Mouse (Mus musculus) heart, embryonic 13.5 days (tissue): ENCODE results near the gene Mtif2. TPM values are rescaled to one million over a fixed set of nuclear protein-coding genes. Genes with fewer than 3 reads are reported as not detected.
"Not testable (repeated sequence)": the region's sequence is repeated elsewhere in the genome, so short reads cannot be mapped to it uniquely, and the experiment has no call there.

Experiments used
- ATAC-seq: fragments of 200-750 bp; cut with Nextera tagmentation; 2 replicates; pipeline ENCODE4 v1.8.0; 2017; ENCODE audit warnings: moderate TSS enrichment; ENCODE audit not compliant: insufficient number of reproducible peaks, low FRiP score, low TSS enrichment; ENCODE audit errors: extremely low read depth
- H3K27ac ChIP-seq: fragments of 300-500 bp; sonication (generic); replicated peaks from 2 replicates; pipeline ENCODE4 v1.5.1; 2015; ENCODE audit warnings: moderate library complexity, mild to moderate bottlenecking, inconsistent platforms
- H3K27me3 ChIP-seq: fragments of 300-500 bp; sonication (generic); replicated peaks from 2 replicates; pipeline ENCODE4 v1.6.1; 2015; ENCODE audit warnings: mild to moderate bottlenecking, inconsistent platforms
- H3K36me3 ChIP-seq: fragments of 300-500 bp; sonication (generic); 2 replicates; pipeline ENCODE4 v1.6.1; 2015; ENCODE audit warnings: mild to moderate bottlenecking, inconsistent platforms
- H3K4me1 ChIP-seq: fragments of 300-500 bp; sonication (generic); 2 replicates; pipeline ENCODE4 v1.6.1; 2015; ENCODE audit warnings: inconsistent platforms
- H3K4me2 ChIP-seq: fragments of 300-500 bp; sonication (generic); 2 replicates; pipeline ENCODE4 v1.6.1; 2015; ENCODE audit warnings: inconsistent platforms, mild to moderate bottlenecking, moderate library complexity
- H3K4me3 ChIP-seq: fragments of 300-500 bp; sonication (generic); 2 replicates; pipeline ENCODE4 v1.5.1; 2015; ENCODE audit warnings: moderate library complexity, mild to moderate bottlenecking, inconsistent platforms
- H3K9ac ChIP-seq: fragments of 300-500 bp; sonication (generic); 2 replicates; pipeline ENCODE4 v1.6.1; 2015; ENCODE audit warnings: inconsistent platforms, mild to moderate bottlenecking, moderate library complexity
- H3K9me3 ChIP-seq: fragments of 300-500 bp; sonication (generic); 2 replicates; pipeline ENCODE4 v1.6.1; 2016; ENCODE audit warnings: inconsistent platforms
- WGBS: fragments of 180-500 bp; shearing (Covaris S2); methylation state at CpG from one replicate; pipeline ENCODE4 v1.1.7; 2015; ENCODE audit warnings: mixed read lengths; 5-methylcytosine and 5-hydroxymethylcytosine counted together
- polyA plus RNA-seq: library from polyadenylated mRNA; unstranded; fragments of >200 nt; fragmentation: Nextera tagmentation; extraction: Ambion mirVana; gene quantifications from 2 replicates; pipeline ENCODE4 v1.2.1, GENCODE M21; 2015

Gene Mtif2
- polyA plus RNA-seq, 1 experiment from 2014 or later = 36.5 TPM

DNA sequence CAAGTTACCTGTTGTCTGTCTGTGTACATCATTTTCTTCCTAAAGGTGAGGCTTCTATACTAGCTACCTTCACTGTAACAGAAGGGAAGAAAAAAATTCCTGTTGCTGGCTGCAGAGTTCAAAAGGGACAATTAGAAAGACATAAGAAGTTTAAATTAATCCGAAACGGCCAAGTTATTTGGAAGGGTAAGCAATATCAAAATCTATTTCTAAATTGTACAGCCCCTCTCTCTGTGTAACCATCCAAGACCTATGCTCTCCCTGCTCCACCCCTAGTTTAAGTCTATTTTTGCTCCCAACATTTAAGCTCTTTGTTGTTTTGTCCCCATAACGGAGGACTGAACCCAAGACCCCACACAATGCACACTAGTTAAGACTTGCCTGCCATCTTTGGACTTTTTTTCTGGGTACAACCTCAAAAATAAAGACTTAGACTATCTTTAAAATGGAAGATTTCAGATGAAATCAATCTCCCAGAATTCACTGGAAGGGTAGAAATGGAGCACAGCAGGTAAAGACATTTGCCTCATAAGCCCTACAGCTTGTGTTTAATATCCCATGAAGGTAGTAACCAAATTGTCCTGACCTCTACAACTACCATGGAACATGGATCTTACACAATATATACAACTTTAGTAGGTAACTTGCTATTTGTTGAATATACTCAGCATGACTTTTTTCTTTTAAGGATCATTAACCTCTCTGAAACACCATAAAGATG, 18.2 kb downstream of the Mtif2 start:
- Histone ChIP-seq H3K4me2 (no peak overlapping the region), H3K27ac (no peak overlapping the region), H3K9me3 (no peaks in the 10 kb centered on the region), H3K36me3 (peaks cover 69% of the 10 kb centered on the region), H3K9ac (no peak overlapping the region), H3K27me3 (no peaks in the 10 kb centered on the region), H3K4me3 (no peak overlapping the region), H3K4me1 (peaks cover 18% of the 10 kb centered on the region)
- WGBS = 93% methylated on average over 3 of the region's 3 CpGs
- ATAC-seq = no peak

DNA sequence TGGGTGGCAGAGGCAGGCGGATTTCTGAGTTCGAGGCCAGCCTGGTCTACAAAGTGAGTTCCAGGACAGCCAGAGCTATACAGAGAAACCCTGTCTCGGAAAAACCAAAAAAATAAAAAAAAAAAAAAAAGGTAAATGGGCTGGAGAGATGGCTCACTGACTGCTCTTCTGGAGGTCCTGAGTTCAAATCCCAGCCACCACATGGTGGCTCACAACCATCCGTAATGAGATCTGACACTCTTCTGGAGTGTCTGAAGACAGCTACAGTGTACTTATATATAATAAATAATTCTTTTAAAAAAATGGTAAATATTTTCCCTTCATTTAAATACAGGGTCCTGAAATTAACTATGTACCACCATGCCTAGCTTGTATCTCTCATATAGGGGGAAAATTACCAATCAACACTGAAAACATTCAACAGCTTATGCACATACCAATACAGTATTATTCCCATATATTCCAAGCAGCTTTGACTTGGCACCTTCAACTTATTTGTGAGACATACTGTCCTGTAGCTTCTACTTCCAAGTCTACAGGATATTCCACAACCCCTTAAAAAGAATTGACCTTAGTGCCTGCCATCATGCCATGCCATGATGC, 19.0 kb downstream of the Mtif2 start:
- 85% methylated on average over 4 of the region's 4 CpGs for WGBS

DNA sequence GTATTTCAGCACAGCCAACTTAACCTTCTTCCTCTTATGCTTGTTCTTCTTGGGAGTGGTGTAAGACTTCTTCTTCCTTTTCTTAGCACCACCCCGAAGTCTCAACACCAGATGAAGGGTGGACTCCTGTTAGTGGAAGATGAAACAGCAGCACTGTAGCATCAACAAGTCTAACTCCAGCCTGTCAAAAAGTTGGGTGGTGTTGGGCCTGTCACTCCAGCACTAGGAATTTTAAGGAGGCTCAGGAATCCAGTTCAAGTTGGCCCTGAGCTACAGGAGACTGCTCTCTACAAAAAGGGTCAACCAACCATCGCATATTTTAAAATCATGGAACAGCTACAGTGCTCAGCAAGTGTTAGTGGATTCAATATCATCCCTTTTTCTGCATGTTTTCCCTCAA, 20.1 kb downstream of the Mtif2 start:
- Histone ChIP-seq H3K36me3 (peaks cover 55% of the 10 kb centered on the region), H3K4me3 (peak overlapping the region; percentile 79), H3K9ac (peak overlapping the region; percentile 95), H3K4me1 (peaks cover 18% of the 10 kb centered on the region), H3K4me2 (peak overlapping the region; percentile 85)
- H3K27me3 ChIP-seq, H3K9me3 ChIP-seq, H3K27ac ChIP-seq, ATAC-seq: not testable (repeated sequence)
- WGBS = 83% methylated on average over 2 of the region's 2 CpGs

More for the DNA sequence above, 19.0 kb downstream of the Mtif2 start:
- not testable (repeated sequence) for H3K27ac ChIP-seq, H3K4me2 ChIP-seq, H3K9me3 ChIP-seq, H3K4me3 ChIP-seq, H3K27me3 ChIP-seq, H3K9ac ChIP-seq, ATAC-seq
- Histone ChIP-seq H3K36me3 (peaks cover 64% of the 10 kb centered on the region), H3K4me1 (peaks cover 18% of the 10 kb centered on the region)

DNA sequence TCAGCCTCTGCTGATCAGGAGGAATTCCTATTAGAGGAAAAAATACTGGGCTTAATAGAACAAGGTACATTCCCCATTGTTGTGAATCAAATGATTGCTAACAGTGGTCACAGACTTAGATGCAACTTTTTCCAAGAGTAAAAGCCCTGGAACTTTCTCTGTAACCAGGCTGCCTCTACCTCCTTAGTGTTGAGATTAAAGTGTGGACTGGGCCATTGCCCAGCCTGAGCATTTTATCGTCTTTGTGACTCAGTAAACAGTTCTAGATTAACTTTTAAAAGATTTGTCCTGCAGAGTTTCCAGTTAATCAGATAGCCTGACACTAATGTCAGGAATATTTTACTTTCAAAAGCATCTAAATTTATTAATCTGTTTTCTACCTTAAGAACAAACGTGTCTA, 20.6 kb downstream of the Mtif2 start:
- 17% methylated on average over 2 of the region's 2 CpGs for WGBS
- Histone ChIP-seq H3K4me3 (peak overlapping the region; percentile 79), H3K36me3 (peaks cover 50% of the 10 kb centered on the region), H3K4me1 (peaks cover 18% of the 10 kb centered on the region), H3K27ac (peak overlapping the region; percentile 78), H3K9ac (peak overlapping the region; percentile 95), H3K27me3 (no peaks in the 10 kb centered on the region), H3K9me3 (no peaks in the 10 kb centered on the region), H3K4me2 (peak overlapping the region; percentile 85)
- ATAC-seq = no peak

DNA sequence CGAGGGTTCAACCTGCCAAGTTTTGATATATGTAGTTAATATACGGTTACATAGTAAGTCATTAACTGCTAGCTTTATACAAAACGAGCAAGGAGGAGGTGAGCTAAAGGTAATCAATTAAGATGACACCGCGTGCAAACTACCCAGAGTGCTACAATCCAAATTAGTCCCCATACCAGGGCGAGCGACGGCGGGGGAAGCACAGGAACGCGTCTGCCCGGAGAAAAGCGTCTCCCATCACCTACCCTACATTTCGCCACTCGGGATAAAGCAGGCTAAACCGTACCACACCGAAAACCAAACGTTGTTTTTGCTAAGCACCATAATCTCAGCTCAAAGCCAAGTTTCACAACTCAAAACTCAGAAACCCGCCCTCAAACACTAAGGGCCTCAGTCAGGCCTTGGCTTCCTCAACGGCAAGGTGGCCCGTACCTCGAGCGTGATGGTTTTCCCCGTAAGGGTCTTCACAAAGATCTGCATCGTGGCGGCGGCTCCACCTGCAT, 21.1 kb downstream of the Mtif2 start:
- Histone ChIP-seq H3K9me3 (no peaks in the 10 kb centered on the region), H3K27me3 (no peaks in the 10 kb centered on the region), H3K27ac (peak overlapping the region; percentile 78), H3K9ac (peak overlapping the region; percentile 95), H3K4me1 (peaks cover 18% of the 10 kb centered on the region), H3K36me3 (peaks cover 45% of the 10 kb centered on the region), H3K4me3 (peak overlapping the region; percentile 79), H3K4me2 (peak overlapping the region; percentile 85)
- WGBS = under 1% methylated on average over 27 of the region's 27 CpGs
- ATAC-seq = no peak

DNA sequence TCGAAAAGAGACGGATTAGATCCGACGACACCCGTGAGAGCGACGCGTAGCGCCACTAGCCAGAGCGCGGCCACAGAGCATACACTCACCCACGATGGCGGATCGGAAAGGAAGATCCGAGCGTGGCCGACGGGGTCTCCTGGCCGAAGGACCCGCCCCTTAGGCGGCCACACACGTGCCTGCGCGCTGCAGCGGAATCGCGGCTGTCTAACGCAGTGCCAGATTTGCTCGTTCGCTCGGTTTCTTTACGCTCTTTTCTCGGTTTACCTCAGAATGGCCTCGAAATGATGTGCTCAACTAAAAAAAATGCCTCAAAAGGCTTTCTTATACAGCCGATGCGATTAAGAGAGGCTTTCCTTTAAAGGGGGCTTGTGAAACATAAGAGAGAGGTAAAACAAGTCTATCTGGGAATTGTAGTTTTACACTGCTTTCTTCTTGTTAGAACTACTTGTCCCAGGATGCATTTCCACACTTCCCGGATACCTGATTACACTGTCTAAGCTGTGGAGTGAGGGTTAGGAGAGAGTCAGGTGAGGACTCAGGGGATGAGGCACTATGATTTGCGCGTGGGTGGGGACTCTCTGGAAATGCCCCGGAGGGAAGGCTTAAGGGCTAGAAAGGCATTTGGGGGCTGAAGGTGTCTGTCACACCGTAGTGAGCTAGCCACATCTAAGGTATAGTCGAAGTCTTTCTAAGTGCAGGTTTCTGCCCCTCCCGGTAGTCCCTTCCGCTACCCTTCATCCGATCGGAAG, 21.7 kb downstream of the Mtif2 start, which contains the start of the genes Clhc1 and Rps27a:
Gene Clhc1, plus strand, starts transcription at position 199 of the 752 bp plus-strand sequence.
Gene Rps27a, minus strand, starts transcription at position 358 of the 752 bp plus-strand sequence.
- WGBS = under 1% methylated on average over 46 of the region's 46 CpGs
- Histone ChIP-seq H3K27me3 (no peaks in the 10 kb centered on the region), H3K27ac (peak within 1 kb of the TSS; percentile 78), H3K9me3 (no peaks in the 10 kb centered on the region), H3K4me1 (peaks cover 18% of the 10 kb centered on the region), H3K4me2 (peak within 1 kb of the TSS; percentile 85), H3K4me3 (peak within 1 kb of the TSS; percentile 79), H3K9ac (peak within 1 kb of the TSS; percentile 95), H3K36me3 (peaks cover 39% of the 10 kb centered on the region)
- ATAC-seq = peak; percentile 92

DNA sequence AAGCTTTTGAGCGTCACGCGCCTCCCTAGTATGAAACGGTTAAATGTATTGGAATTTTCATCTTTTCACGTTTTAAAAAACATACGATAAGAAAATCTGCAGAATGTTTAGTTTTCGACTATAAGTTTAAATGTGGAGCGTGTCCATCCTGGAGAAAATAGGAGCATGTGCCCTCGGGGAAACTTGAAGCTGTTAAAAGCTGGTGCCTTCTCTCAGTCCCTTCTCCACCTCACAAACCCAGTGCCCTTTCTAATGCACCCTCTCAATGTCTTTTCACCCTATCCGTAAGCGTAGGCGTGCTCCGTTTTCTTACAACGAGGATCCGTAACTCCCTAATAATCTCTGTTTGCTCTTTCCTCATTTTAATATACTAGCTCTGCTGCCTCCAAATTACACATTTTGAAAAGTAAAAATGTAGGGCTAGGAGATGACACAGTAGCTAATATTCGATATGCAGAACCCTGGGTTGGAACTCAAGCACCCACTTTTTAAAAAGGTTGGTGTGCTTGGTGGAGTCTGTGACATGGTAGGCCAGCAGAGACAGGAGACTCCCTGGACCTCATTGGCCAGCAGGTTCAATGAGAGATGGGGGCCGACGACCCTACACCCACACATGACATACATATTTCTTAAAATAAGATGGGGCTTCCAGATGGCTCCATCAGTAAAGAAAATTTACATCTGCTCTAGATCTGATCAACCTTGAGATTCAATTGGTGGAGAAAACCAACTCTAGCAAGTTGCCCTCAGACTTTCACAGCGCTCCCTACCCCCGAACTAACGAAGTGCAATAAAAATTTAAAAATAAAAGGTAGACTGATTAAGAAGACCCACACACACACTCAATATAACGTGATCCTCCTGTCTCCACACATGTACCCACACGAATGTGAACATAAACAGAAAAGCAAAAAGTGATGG, 22.6 kb downstream of the Mtif2 start:
- Histone ChIP-seq H3K4me1 (peaks cover 18% of the 10 kb centered on the region), H3K4me2 (peak overlapping the region; percentile 85), H3K9me3 (no peaks in the 10 kb centered on the region), H3K27ac (peak overlapping the region; percentile 78), H3K4me3 (peak overlapping the region; percentile 79), H3K36me3 (peaks cover 31% of the 10 kb centered on the region), H3K27me3 (no peaks in the 10 kb centered on the region), H3K9ac (peak overlapping the region; percentile 95)
- WGBS = 25% methylated on average over 23 of the region's 23 CpGs
- no peak for ATAC-seq

DNA sequence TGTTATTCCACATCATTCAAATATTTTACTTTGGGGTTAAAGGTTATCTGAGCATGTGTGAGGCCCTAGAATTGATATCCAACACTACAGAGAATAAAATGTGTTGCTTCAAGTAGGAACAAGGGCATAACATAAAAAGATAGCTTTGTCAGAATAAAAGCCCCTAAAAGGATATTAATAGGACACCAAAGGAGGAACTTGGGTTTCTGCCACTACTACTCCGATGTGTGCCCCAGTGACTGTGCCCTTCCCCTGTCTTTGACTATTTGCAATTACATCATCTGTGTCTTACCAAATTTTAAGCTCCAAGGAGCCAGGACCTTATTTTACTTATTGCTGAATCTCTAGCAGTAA, 23.2 kb downstream of the Mtif2 start:
- H3K36me3 ChIP-seq = peaks cover 24% of the 10 kb centered on the region
- H3K27ac ChIP-seq = no peak overlapping the region
- H3K4me1 ChIP-seq = peaks cover 18% of the 10 kb centered on the region
- no peaks in the 10 kb centered on the region for H3K9me3 ChIP-seq
- H3K9ac ChIP-seq = no peak overlapping the region
- no peak for ATAC-seq
- no peaks in the 10 kb centered on the region for H3K27me3 ChIP-seq
- H3K4me3 ChIP-seq = no peak overlapping the region
- no peak overlapping the region for H3K4me2 ChIP-seq
- 57% methylated on average over 1 of the region's 1 CpGs for WGBS

DNA sequence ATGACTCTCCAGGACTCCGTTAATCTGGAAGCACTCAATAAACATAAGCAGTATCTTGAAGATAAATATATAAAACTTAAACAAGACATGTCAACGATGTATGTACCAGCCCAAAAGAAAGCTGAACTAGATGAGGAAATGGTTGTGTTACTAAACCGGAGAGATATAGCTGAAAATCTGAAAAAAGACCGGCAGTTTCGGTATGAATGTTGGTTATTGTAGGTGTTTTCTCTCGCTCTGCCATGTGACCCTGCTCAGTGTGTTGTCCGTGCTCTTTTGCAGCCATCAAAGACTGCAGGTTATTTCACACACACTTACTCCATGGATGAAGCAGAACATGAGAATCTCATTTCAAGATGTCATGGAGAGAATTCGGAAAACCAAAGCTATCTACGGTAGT, 34.2 kb downstream of the Mtif2 start:
- no peaks in the 10 kb centered on the region for H3K9me3 ChIP-seq
- H3K4me2 ChIP-seq = no peak overlapping the region
- no peak overlapping the region for H3K4me3 ChIP-seq
- ATAC-seq = no peak
- no peaks in the 10 kb centered on the region for H3K36me3 ChIP-seq
- WGBS = 76% methylated on average over 9 of the region's 9 CpGs
- no peak overlapping the region for H3K9ac ChIP-seq
- H3K27me3 ChIP-seq = no peaks in the 10 kb centered on the region
- no peak overlapping the region for H3K27ac ChIP-seq
- H3K4me1 ChIP-seq = no peaks in the 10 kb centered on the region

DNA sequence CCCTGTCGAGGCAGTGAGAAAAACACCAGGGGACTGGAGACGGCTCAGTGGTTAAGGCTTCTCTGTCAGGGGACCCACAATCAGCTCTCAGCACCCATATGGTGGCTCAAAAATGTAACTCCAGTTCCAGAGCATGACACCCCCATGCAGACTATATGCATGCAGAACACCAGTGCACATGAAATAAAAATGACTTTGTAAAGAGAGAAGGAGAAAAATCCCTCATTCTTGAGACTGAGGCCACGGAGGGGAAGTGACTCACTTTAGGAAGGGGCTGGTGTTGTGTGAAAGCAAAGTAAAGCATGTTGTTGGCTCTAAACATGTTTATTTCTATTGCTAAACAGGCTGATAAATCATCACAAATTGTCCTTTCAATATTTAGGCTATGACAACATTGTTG, 34.8 kb downstream of the Mtif2 start:
- no peaks in the 10 kb centered on the region for H3K9me3 ChIP-seq
- H3K27me3 ChIP-seq = no peaks in the 10 kb centered on the region
- no peaks in the 10 kb centered on the region for H3K36me3 ChIP-seq
- no peak overlapping the region for H3K27ac ChIP-seq
- H3K4me3 ChIP-seq = no peak overlapping the region
- no peak for ATAC-seq
- H3K4me1 ChIP-seq = no peaks in the 10 kb centered on the region
- H3K4me2 ChIP-seq = no peak overlapping the region
- no peak overlapping the region for H3K9ac ChIP-seq
- WGBS = 77% methylated on average over 3 of the region's 3 CpGs
